8 mouse cellular contexts compared by ENCODE assay signal in the genomic region with DNA sequence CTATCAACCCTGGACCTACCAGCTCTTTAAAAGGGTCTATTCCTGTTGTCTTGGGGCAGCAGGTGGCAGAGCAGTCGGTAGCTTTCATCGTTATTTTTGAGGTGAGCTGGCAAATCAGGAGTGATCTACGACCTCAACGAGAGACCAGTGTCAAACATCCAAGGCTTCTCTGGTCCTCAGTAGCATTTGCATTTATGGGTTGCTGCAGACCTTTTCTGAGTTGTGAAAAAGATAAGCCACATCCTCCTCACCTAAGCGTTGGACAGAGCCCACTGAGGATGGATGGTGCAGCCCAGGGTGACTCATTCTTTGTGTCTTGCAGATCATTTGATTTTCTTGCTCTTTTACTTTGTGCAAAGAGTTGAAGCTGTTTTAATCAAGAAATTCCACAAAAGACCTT. TPM values are rescaled to one million over a fixed set of nuclear protein-coding genes. Genes with fewer than 3 reads are reported as not detected.
A peak's percentile ranks its signal among the peaks of the same experiment; 100 is the strongest.
DNase-seq lines count a peak whose midpoint lies in the region; ATAC-seq and TF ChIP-seq lines count a peak whose summit lies in the region.

No protein-coding gene starts in this region.

- no peaks in the 10 kb centered on the region for H3K36me3 ChIP-seq in testis, adult 2 months (ENCODE audit: control insufficient read depth, insufficient read depth, low read length)
- no peaks in the 10 kb centered on the region for H3K36me3 ChIP-seq in intestine, embryonic 16.5 days (ENCODE audit: control insufficient read depth, insufficient read depth, low read length)
- no peaks in the 10 kb centered on the region for H3K36me3 ChIP-seq in midbrain, postnatal 0 days (ENCODE audit: insufficient read depth, low read length)

- peak; percentile 9 for DNase-seq in adrenal gland, adult 2 months
- no peak for DNase-seq in adrenal gland, postnatal 36 days
- DNase-seq in testis, postnatal 14 days (ENCODE audit: low spot score): no peak
- no peak for DNase-seq in midbrain, postnatal 0 days (ENCODE audit: low spot score)
- DNase-seq in right cerebral cortex, postnatal 10 days (ENCODE audit: low spot score in 2 of 2): no peak
- DNase-seq in adrenal gland, adult (ENCODE audit: inconsistent age in 2 of 2, low spot score in 1 of 2): no peak

- ATAC-seq in intestine, embryonic 16.5 days: peak; percentile 5; the same call in 1 of the 2 replicates
- ATAC-seq in midbrain, postnatal 0 days (ENCODE audit: low FRiP score): peak; percentile 28; the same call in 1 of the 2 replicates

- peak overlapping the region; percentile 79 for H3K9ac ChIP-seq in intestine, embryonic 16.5 days (ENCODE audit: low read depth, low read length)
- peak overlapping the region; percentile 93 for H3K9ac ChIP-seq in midbrain, postnatal 0 days (replicated peaks; ENCODE audit: low read length, poor library complexity, severe bottlenecking)

- no peak for TF ChIP-seq CTCF in testis, adult 2 months (IDR thresholded peaks at IDR 0.05; ENCODE audit: control insufficient read depth, insufficient read depth, insufficient replicate concordance, low read depth, low read length)
- no peak; the same call in 1 of the 2 replicates for TF ChIP-seq CTCF in midbrain, postnatal 0 days (IDR thresholded peaks at IDR 0.05)

- H3K4me3 ChIP-seq in testis, adult 2 months (ENCODE audit: control insufficient read depth, low read depth, low read length): peak overlapping the region; percentile 96
- peak overlapping the region; percentile 79 for H3K4me3 ChIP-seq in intestine, embryonic 16.5 days (ENCODE audit: low read length)
- H3K4me3 ChIP-seq in midbrain, postnatal 0 days (ENCODE audit: low read depth, low read length): peak overlapping the region; percentile 98

- WGBS in intestine, embryonic 16.5 days: 4% methylated on average over 5 of the region's 5 CpGs
- 4% methylated on average over 5 of the region's 5 CpGs for WGBS in midbrain, postnatal 0 days

- H3K27me3 ChIP-seq in testis, adult 2 months (ENCODE audit: control insufficient read depth, insufficient read depth, low read length): no peaks in the 10 kb centered on the region
- no peaks in the 10 kb centered on the region for H3K27me3 ChIP-seq in intestine, embryonic 16.5 days (replicated peaks; ENCODE audit: control insufficient read depth, insufficient read depth, low read length)
- no peaks in the 10 kb centered on the region for H3K27me3 ChIP-seq in midbrain, postnatal 0 days (ENCODE audit: insufficient read depth, low read length)

- H3K9me3 ChIP-seq in intestine, embryonic 16.5 days (ENCODE audit: control insufficient read depth, low read length): no peaks in the 10 kb centered on the region
- no peaks in the 10 kb centered on the region for H3K9me3 ChIP-seq in midbrain, postnatal 0 days (ENCODE audit: low read length)

- peak overlapping the region; percentile 71 for H3K27ac ChIP-seq in testis, adult 2 months (ENCODE audit: control insufficient read depth, insufficient read depth, low read depth, low read length)
- no peak overlapping the region for H3K27ac ChIP-seq in intestine, embryonic 16.5 days (ENCODE audit: low read length)
- peak overlapping the region; percentile 68; the same call in 1 of the 2 replicates for H3K27ac ChIP-seq in midbrain, postnatal 0 days (ENCODE audit: low read depth, low read length)

- no peak for TF ChIP-seq POLR2A in testis, adult 2 months (IDR thresholded peaks at IDR 0.05; ENCODE audit: control insufficient read depth, low read depth, low read length)

- H3K4me1 ChIP-seq in testis, adult 2 months (ENCODE audit: control insufficient read depth, insufficient read depth, low read length): peaks cover 8% of the 10 kb centered on the region
- peaks cover 5% of the 10 kb centered on the region; the same call in 1 of the 2 replicates for H3K4me1 ChIP-seq in intestine, embryonic 16.5 days (ENCODE audit: control insufficient read depth, insufficient read depth, low read length)
- no peaks in the 10 kb centered on the region for H3K4me1 ChIP-seq in midbrain, postnatal 0 days (ENCODE audit: insufficient read depth, low read length)

- peak overlapping the region; percentile 83 for H3K4me2 ChIP-seq in intestine, embryonic 16.5 days (ENCODE audit: low read depth, low read length)
- H3K4me2 ChIP-seq in midbrain, postnatal 0 days (ENCODE audit: low read depth, low read length, poor library complexity, severe bottlenecking): peak overlapping the region; percentile 74

RNA-seq across cellular contexts. Expression of gene Serpinb6a, which starts 0.5 kb away (rescaled TPM):
- 100 to 1,000 TPM; 437 to 541 TPM for total RNA-seq in adrenal gland, adult 2 months (2021)
- polyA plus RNA-seq in adrenal gland, adult 2 months (2012; rRNA removed): 102 and 109 TPM in 2 replicates
- total RNA-seq in adrenal gland, postnatal 36 days (2021): 100 to 1,000 TPM; 425 to 528 TPM
- polyA plus RNA-seq in testis, adult 2 months (2012; rRNA removed): 126 and 136 TPM in 2 replicates
- 150 and 163 TPM in 2 replicates for polyA plus RNA-seq in intestine, embryonic 16.5 days (2015; fragmentation: Nextera tagmentation; extraction: Ambion mirVana)
- 49.7 and 58.5 TPM in 2 replicates for total RNA-seq in midbrain, postnatal 0 days (2014; rRNA removed)
- 38.7 and 38.8 TPM in 2 replicates for polyA plus RNA-seq in midbrain, postnatal 0 days (2015; fragmentation: Nextera tagmentation; extraction: Ambion mirVana)

RNA-seq across cellular contexts. Expression of gene Ripk1, which starts 0.9 kb away (rescaled TPM):
- 10 to 100 TPM; 27.2 to 31.9 TPM for total RNA-seq in adrenal gland, adult 2 months (2021)
- 12.7 and 12.8 TPM in 2 replicates for polyA plus RNA-seq in adrenal gland, adult 2 months (2012; rRNA removed)
- 10 to 100 TPM; 29.9 to 35.4 TPM for total RNA-seq in adrenal gland, postnatal 36 days (2021)
- 2.2 and 2.6 TPM in 2 replicates for polyA plus RNA-seq in testis, adult 2 months (2012; rRNA removed)
- polyA plus RNA-seq in intestine, embryonic 16.5 days (2015; fragmentation: Nextera tagmentation; extraction: Ambion mirVana): 16.4 and 19.9 TPM in 2 replicates
- 7.4 and 10.4 TPM in 2 replicates for total RNA-seq in midbrain, postnatal 0 days (2014; rRNA removed)
- 3.2 and 3.7 TPM in 2 replicates for polyA plus RNA-seq in midbrain, postnatal 0 days (2015; fragmentation: Nextera tagmentation; extraction: Ambion mirVana)

RNA-seq across cellular contexts. Expression of gene Bphl, which starts 34.3 kb away (rescaled TPM):
- total RNA-seq in adrenal gland, adult 2 months (2021): 10 to 100 TPM; 74.9 to 75.1 TPM
- polyA plus RNA-seq in adrenal gland, adult 2 months (2012; rRNA removed): 57.4 and 61.2 TPM in 2 replicates
- 10 to 100 TPM; 89.7 to 98.7 TPM for total RNA-seq in adrenal gland, postnatal 36 days (2021)
- 12.3 and 13.1 TPM in 2 replicates for polyA plus RNA-seq in testis, adult 2 months (2012; rRNA removed)
- polyA plus RNA-seq in intestine, embryonic 16.5 days (2015; fragmentation: Nextera tagmentation; extraction: Ambion mirVana): 74.7 and 86.3 TPM in 2 replicates
- total RNA-seq in midbrain, postnatal 0 days (2014; rRNA removed): 37.0 and 42.7 TPM in 2 replicates
- 46.4 and 47.7 TPM in 2 replicates for polyA plus RNA-seq in midbrain, postnatal 0 days (2015; fragmentation: Nextera tagmentation; extraction: Ambion mirVana)

RNA-seq across cellular contexts. Expression of gene Nqo2, which starts 38.6 kb away (rescaled TPM):
- total RNA-seq in adrenal gland, adult 2 months (2021): 10 to 100 TPM; 40.9 to 64.5 TPM
- polyA plus RNA-seq in adrenal gland, adult 2 months (2012; rRNA removed): 2.9 and 4.0 TPM in 2 replicates
- 10 to 100 TPM; 30.1 to 69.5 TPM for total RNA-seq in adrenal gland, postnatal 36 days (2021)
- 24.9 and 28.4 TPM in 2 replicates for polyA plus RNA-seq in testis, adult 2 months (2012; rRNA removed)
- polyA plus RNA-seq in intestine, embryonic 16.5 days (2015; fragmentation: Nextera tagmentation; extraction: Ambion mirVana): 54.3 and 54.8 TPM in 2 replicates
- total RNA-seq in midbrain, postnatal 0 days (2014; rRNA removed): 5.9 and 9.8 TPM in 2 replicates
- polyA plus RNA-seq in midbrain, postnatal 0 days (2015; fragmentation: Nextera tagmentation; extraction: Ambion mirVana): 5.7 and 7.3 TPM in 2 replicates
